Mouse (Mus musculus): ENCODE measurements around the gene Poc1a.

DNA sequence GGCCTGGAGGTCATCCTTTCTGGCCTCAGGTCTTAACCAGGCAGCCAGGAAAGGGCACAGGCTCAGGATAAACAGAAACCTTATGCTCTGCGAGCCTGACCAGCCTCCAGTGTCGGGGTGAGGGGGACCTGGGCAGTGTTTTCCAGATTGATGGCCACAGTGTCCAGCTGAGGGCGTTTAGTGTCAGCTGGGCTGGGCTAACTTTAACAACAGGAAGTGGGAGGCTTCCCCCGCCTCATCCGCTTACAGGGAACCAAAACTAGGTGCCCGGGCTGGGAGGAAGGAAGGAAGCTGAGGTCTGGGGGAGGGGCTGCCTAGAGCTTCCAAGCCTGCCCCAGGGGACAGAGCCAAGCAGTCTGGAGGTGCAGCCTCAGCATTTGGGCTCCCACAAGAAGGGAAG lies 90.9 kb downstream of the Poc1a start:
- TF ChIP-seq POLR2A (IDR thresholded peaks at IDR 0.05; ENCODE audit: borderline replicate concordance, extremely low read depth, low read depth, low read length), result peak; percentile 42; the same call in 1 of the 2 replicates
- TF ChIP-seq CTCF (IDR thresholded peaks at IDR 0.05; ENCODE audit: insufficient read depth, low read length), result no peak

Data from lung, adult 2 months (tissue).